Mouse (Mus musculus) forebrain, embryonic 14.5 days (tissue): ENCODE measurements around the gene Dab2ip. TPM values are rescaled to one million over a fixed set of nuclear protein-coding genes. Genes with fewer than 3 reads are reported as not detected.

ENCODE experiments used
- ATAC-seq: fragments of 200-750 bp; cut with Nextera tagmentation; 2 replicates; pipeline ENCODE4 v1.8.0; 2017; ENCODE audit warnings: mild to moderate bottlenecking, moderate library complexity
- DNase-seq: peaks from one replicate; pipeline ENCODE4 v3.0.0-alpha.2; 2015; ENCODE audit warnings: low spot score
- H3K27ac ChIP-seq: fragments of 300-500 bp; sonication (generic); 2 replicates; pipeline ENCODE4 v1.5.1; 2014; ENCODE audit warnings: low read depth, mild to moderate bottlenecking, control low read depth, low read length, moderate library complexity
- H3K27me3 ChIP-seq: fragments of 300-500 bp; sonication (generic); replicated peaks from 2 replicates; pipeline ENCODE4 v1.6.1; 2014; ENCODE audit warnings: low read length, control low read depth, mixed read lengths; ENCODE audit not compliant: control insufficient read depth, insufficient read depth
- H3K36me3 ChIP-seq: fragments of 300-500 bp; sonication (generic); 2 replicates; pipeline ENCODE4 v1.6.1; 2014; ENCODE audit warnings: low read length, control low read depth; ENCODE audit not compliant: control insufficient read depth, insufficient read depth
- H3K4me1 ChIP-seq: fragments of 300-500 bp; sonication (generic); 2 replicates; pipeline ENCODE4 v1.6.1; 2014; ENCODE audit warnings: antibody characterized with exemption, low read length, control low read depth; ENCODE audit not compliant: control insufficient read depth, insufficient read depth
- H3K4me2 ChIP-seq: fragments of 300-500 bp; sonication (generic); 2 replicates; pipeline ENCODE4 v1.6.1; 2014; ENCODE audit warnings: mild to moderate bottlenecking, control low read depth, low read length
- H3K4me3 ChIP-seq: fragments of 300-500 bp; sonication (generic); 2 replicates; pipeline ENCODE4 v1.5.1; 2014; ENCODE audit warnings: low read depth, low read length, control low read depth
- H3K9ac ChIP-seq: fragments of 300-500 bp; sonication (generic); 2 replicates; pipeline ENCODE4 v1.6.1; 2014; ENCODE audit warnings: mild to moderate bottlenecking, low read length, control low read depth, moderate library complexity
- H3K9me3 ChIP-seq: fragments of 300-500 bp; sonication (generic); replicated peaks from 2 replicates; pipeline ENCODE4 v1.6.1; 2016; ENCODE audit warnings: low read length, control low read depth, mixed read lengths; ENCODE audit not compliant: control insufficient read depth
- WGBS: fragments of 180-500 bp; shearing (Covaris S2); extraction: QIAGEN DNeasy Blood & Tissue Kit; methylation state at CpG from one replicate; pipeline ENCODE4 v1.1.7; 2014; 5-methylcytosine and 5-hydroxymethylcytosine counted together
- polyA plus RNA-seq: library from polyadenylated mRNA; unstranded; fragments of >200 nt; fragmentation: Nextera tagmentation; extraction: Ambion mirVana; gene quantifications from 2 replicates; pipeline ENCODE4 v1.2.1, GENCODE M21; 2014

Dab2ip gene
- polyA plus RNA-seq, 1 experiment from 2014 or later = 29.7 TPM

DNA sequence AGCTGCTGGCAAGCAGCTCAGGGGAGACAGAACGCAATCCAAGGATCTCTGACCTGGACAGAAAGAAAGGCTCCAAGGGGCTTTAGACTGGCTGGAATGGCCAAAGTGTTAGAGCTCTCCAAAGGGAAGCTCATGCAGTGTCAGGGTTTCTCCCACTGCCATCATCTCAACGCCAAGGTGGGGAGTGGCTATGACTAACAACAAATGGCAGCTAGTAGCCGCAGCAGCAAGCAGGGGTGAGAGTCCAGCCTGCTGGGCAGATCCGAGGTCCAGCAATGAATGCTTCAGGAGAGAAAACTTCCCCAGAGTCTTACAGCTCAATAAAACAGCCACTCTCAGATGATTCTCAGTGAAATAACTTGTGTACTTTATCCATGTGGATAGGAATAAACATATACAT, 8.9 kb upstream of the Dab2ip start:
- DNase-seq (no peak), ATAC-seq (no peak)
- H3K27ac ChIP-seq = no peak overlapping the region
- 69% methylated on average over 4 of the region's 4 CpGs for WGBS
- H3K36me3 ChIP-seq = no peaks in the 10 kb centered on the region
- no peak overlapping the region for H3K4me3 ChIP-seq
- peaks cover 6% of the 10 kb centered on the region; the same call in 1 of the 2 replicates for H3K4me1 ChIP-seq
- H3K4me2 ChIP-seq = no peak overlapping the region
- H3K9ac ChIP-seq = no peak overlapping the region
- no peaks in the 10 kb centered on the region for H3K27me3 ChIP-seq
- H3K9me3 ChIP-seq = no peaks in the 10 kb centered on the region

GRCm38 (mm10) chr2:35550097-35550496, 8.0 kb upstream of the Dab2ip start:
- H3K36me3 ChIP-seq = no peaks in the 10 kb centered on the region
- H3K4me2 ChIP-seq = no peak overlapping the region
- no peak for DNase-seq
- no peak overlapping the region for H3K9ac ChIP-seq
- H3K4me3 ChIP-seq = no peak overlapping the region
- no peak for ATAC-seq
- no peak overlapping the region for H3K27ac ChIP-seq
- no peaks in the 10 kb centered on the region for H3K9me3 ChIP-seq
- no peaks in the 10 kb centered on the region for H3K27me3 ChIP-seq
- H3K4me1 ChIP-seq = peaks cover 3% of the 10 kb centered on the region; the same call in 1 of the 2 replicates
- WGBS = 90% methylated on average over 9 of the region's 9 CpGs

DNA sequence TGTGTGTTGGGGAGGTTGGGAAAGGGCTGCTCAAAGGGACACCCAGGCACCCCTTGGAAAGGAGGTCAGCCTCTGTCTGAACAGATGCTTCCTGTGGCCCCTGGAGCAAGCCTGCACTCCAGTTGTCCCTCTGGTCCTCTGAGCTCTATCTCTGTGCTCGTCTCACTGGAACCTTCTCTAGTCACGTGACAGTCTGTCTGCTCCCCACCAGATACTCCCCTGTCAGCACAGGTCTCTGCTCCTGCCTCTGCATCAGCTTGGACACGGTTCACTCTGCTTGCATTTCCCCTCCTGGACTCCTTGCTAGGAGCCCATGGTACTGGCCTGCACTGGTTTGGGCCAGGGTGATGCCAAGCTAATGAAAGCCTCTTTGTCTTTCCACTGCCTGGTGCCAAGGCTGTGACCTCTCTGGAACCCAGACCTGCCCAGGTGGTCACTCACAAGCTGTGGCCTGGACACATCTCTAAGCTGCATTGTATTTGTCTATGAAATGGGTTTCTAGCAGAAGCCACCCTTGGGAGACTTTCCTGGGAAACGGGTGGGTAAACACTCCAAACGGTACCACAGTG, 1.1 kb upstream of the Dab2ip start:
- H3K27ac ChIP-seq = no peak overlapping the region
- H3K27me3 ChIP-seq = no peaks in the 10 kb centered on the region
- no peak for DNase-seq
- no peak for ATAC-seq
- H3K4me1 ChIP-seq = no peaks in the 10 kb centered on the region
- no peaks in the 10 kb centered on the region for H3K9me3 ChIP-seq
- H3K4me2 ChIP-seq = no peak overlapping the region
- H3K4me3 ChIP-seq = no peak overlapping the region
- H3K9ac ChIP-seq = no peak overlapping the region
- H3K36me3 ChIP-seq = no peaks in the 10 kb centered on the region
- WGBS = 80% methylated on average over 3 of the region's 5 CpGs

DNA sequence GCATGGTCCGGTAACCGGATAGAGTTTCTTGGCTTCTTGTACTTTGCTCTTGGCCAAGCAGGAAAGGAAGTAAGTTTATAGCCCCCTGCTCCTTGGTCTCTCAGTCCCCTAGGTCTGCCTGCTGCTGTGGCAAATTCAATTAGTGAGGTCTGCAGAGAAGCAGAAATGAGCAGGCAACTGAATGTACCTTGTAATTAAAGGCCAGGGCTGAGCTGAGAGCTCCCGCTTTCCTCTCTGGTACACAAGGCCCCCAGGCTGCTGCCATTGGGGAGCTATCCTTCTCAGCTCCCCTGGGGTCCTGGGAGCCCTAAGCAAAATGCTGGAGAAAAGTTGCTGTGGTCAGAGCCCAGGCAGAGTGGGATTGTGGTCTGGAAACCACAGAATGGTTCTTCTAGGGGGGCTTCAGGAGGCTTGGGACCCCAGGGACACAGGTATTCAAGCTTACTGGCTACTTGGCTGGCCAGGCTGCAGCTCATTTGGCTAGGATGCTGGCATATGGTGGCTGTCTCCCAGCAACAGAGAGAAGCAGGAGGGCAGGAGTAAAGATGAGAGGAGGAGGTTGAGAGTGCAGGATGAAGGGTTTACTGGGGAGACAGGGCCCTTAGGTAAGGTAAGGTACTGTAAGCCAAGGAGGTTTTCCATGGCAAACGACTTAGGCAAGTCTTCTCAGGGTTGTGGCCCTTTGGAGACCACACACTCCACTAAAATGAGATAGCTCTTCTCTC, 922 bp downstream of the Dab2ip start:
- Histone ChIP-seq H3K4me2 (no peak overlapping the region), H3K9ac (no peak overlapping the region; the same call in 1 of the 2 replicates), H3K27me3 (no peaks in the 10 kb centered on the region), H3K36me3 (no peaks in the 10 kb centered on the region), H3K4me1 (no peaks in the 10 kb centered on the region), H3K27ac (no peak overlapping the region), H3K9me3 (no peaks in the 10 kb centered on the region), H3K4me3 (no peak overlapping the region)
- DNase-seq = no peak
- no peak for ATAC-seq
- 77% methylated on average over 4 of the region's 4 CpGs for WGBS

DNA sequence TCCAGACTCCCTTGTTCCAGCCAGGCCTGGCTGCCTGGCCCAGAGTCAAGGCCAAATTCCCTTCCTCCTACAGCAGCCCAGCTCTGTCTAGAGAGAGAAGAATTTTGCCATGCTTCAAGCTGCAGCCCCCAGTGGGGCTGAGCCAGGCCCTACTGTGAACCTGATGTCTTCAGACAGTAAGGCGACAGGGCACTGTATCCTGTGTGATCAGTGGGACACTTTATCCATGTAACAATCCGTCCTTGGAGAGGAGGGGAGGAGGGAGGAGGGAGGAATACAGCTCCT, 1.4 kb downstream of the Dab2ip start:
- H3K4me1 ChIP-seq = no peaks in the 10 kb centered on the region
- no peaks in the 10 kb centered on the region for H3K36me3 ChIP-seq
- no peak overlapping the region for H3K9ac ChIP-seq
- H3K4me3 ChIP-seq = no peak overlapping the region
- H3K27me3 ChIP-seq = no peaks in the 10 kb centered on the region
- H3K27ac ChIP-seq = no peak overlapping the region
- WGBS = 69% methylated on average over 2 of the region's 2 CpGs
- ATAC-seq (no peak), DNase-seq (no peak)
- no peaks in the 10 kb centered on the region for H3K9me3 ChIP-seq
- H3K4me2 ChIP-seq = no peak overlapping the region

- no peaks in the 10 kb centered on the region for H3K9me3 ChIP-seq
- H3K4me3 ChIP-seq = no peak overlapping the region
- no peak overlapping the region for H3K4me2 ChIP-seq
- H3K4me1 ChIP-seq = no peaks in the 10 kb centered on the region
- no peaks in the 10 kb centered on the region for H3K27me3 ChIP-seq
- H3K36me3 ChIP-seq = no peaks in the 10 kb centered on the region
- DNase-seq = no peak
- WGBS = 85% methylated on average over 4 of the region's 4 CpGs
- H3K27ac ChIP-seq = no peak overlapping the region
- no peak overlapping the region for H3K9ac ChIP-seq
- ATAC-seq = no peak
Observed at GRCm38 (mm10) chr2:35563722-35564121, 5.7 kb downstream of the Dab2ip start.

DNA sequence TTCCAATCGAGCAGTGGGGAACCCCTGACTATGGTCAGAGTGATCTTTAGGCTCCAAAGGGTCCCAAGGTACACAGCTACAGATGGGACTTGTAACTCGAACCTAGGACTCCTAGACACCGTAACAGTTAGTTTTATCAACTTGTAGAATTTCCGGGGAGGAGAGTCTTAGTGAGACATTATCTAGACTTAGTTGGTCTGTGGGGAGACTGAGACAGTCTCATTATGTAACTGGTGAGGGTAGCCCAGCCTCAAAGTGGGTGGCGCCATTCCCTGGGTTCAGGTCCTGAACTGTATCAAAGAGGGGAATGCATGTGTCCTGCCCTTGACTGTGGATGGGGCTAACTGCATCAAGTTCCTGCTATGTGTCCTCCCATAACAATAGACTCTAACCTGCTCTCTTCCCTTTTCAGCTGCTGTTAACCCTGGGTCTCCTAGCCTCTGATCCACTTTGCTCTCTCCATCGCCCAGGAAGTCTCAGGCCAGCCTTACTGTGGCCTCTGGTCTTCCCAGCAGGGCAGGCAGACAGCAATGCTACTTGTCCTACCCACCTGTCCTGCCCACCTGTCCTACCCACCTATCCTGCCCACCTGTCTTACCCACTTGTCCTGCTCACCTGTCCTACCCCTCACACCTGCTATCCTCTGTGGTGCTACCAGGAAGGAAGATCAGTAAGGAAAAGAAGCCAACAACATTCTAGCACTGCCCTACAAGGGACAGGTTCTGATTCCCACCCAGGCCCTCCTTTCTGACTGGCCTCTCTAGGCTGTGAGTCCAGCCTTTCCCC, 7.2 kb downstream of the Dab2ip start:
- no peak overlapping the region for H3K27ac ChIP-seq
- H3K4me2 ChIP-seq = no peak overlapping the region
- no peak overlapping the region for H3K9ac ChIP-seq
- DNase-seq (no peak), ATAC-seq (no peak)
- H3K27me3 ChIP-seq = no peaks in the 10 kb centered on the region
- WGBS = 86% methylated on average over 6 of the region's 6 CpGs
- H3K4me3 ChIP-seq = no peak overlapping the region
- no peaks in the 10 kb centered on the region for H3K9me3 ChIP-seq
- no peaks in the 10 kb centered on the region for H3K36me3 ChIP-seq
- H3K4me1 ChIP-seq = no peaks in the 10 kb centered on the region

DNA sequence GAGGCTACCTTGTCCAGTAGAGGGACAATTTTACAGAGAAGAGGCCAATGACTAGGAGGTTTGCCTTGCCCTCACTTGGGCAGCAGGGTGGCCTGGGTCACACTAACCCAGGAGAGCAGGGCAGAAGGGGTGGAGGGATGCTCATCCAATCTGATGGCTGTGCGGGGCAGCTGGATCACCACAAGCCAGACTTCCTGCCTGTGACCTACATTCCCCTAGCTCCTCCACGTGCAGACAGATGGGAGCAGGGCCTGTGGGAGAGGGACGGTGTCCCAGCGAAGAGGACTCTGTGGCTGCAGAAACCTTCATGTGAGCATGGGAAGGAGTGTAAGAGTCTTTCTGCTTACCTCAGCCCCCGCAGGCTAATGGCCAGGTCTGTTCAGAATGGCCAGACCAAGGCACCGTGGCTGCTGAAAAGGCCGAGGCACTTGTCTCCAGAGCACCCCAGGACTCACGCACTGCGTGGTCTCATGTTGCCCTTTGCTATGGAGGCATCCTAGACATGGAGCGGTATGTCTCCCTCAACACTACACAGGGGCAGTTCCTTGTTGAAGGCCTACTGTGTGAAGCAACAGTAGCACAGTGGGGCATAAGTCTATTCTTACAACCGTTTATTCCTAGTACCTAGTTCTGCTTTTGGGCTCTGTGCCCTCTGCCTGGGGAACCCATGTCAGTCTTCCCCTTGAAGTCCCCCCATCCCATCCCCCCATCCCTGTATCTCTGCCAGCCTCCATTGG, 9.1 kb downstream of the Dab2ip start:
- H3K27ac ChIP-seq = no peak overlapping the region
- no peak overlapping the region for H3K4me3 ChIP-seq
- no peaks in the 10 kb centered on the region for H3K27me3 ChIP-seq
- no peak overlapping the region for H3K4me2 ChIP-seq
- 85% methylated on average over 11 of the region's 11 CpGs for WGBS
- DNase-seq (no peak), ATAC-seq (no peak)
- no peaks in the 10 kb centered on the region for H3K9me3 ChIP-seq
- no peaks in the 10 kb centered on the region for H3K36me3 ChIP-seq
- H3K4me1 ChIP-seq = no peaks in the 10 kb centered on the region
- no peak overlapping the region for H3K9ac ChIP-seq
